Mouse (Mus musculus) ES-Bruce4 (cell line): ENCODE data around the gene Fitm1.

Experiments used
- CTCF ChIP-seq: IDR thresholded peaks from one replicate; pipeline ENCODE4 v1.8.1; 2011; ENCODE audit warnings: low read depth, low read length
- EP300 ChIP-seq: IDR thresholded peaks from 2 replicates; pipeline ENCODE4 v1.6.1; 2011; ENCODE audit warnings: low read depth, low read length; ENCODE audit not compliant: insufficient read depth
- POLR2A ChIP-seq: IDR thresholded peaks from one replicate; pipeline ENCODE4 v1.8.1; 2011; ENCODE audit warnings: low read length; ENCODE audit not compliant: insufficient read depth

DNA sequence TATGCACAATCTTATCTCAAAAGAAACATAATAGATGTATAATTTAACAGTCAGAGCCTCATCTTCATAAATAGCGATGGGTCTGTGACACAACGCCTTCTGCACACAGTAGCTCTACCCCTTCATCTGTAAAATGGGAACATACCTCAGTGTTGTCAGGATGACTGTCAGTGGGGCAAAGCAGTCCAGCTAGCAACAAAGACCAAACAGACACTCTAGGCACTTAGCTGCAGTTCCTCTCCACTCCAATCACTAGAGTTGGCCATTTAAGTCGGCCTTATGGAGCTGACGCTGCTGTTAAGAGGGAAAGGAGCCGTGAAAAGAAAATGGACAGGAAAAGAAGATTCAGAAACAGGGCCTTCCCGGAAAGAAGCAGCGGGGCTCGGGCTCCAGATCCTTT lies 23.6 kb upstream of the Fitm1 start:
- TF ChIP-seq CTCF (no peak), EP300 (no peak), POLR2A (no peak)
